ENCODE assay signal across 13 mouse cellular contexts in the genomic region with DNA sequence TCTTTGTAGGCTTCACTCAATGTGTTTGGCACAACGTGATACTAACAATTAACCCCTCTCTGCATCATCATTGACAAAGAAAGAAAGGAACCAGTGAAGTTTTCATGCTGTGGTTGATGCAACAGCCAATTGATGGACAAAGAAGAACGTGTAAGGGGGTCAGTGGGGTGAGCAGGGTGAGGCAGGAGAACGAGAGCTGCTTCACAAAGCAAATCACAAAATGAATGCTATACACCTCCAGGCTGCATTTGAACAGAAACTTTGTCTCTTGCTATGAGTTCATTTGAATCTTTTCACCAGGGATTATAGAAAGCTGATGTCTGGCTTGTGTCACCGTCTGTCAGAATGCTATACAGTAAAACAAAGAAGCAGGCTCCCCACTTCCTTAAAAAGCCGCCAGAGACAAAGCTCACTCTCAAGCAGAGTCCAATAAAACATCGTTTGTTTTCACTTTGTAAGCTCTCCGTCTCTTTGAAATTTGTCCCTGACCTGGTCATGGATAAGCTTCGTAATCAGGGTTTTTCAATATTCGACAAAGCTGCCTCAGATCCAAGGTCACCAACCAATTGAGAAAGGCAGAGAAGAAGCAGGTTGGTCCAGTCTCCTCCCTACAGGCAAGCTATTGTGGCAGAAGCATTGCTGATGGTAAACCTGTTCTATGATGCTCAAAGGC.
DNase-seq lines count a peak whose midpoint lies in the region; ATAC-seq and TF ChIP-seq lines count a peak whose summit lies in the region.
"Had no signal": no experiment of that assay in that cellular context is flagged by ENCODE, and none has a peak within 500 bp of the region (broad histone marks: within the 10 kb centered on the region; RNA-seq: fewer than 3 reads in every experiment).

No protein-coding gene starts in this region.

- H3K9me3 ChIP-seq in forebrain, embryonic 11.5 days (ENCODE audit: control insufficient read depth, low read length), result no peaks in the 10 kb centered on the region
- H3K9me3 ChIP-seq in forebrain, embryonic 16.5 days (ENCODE audit: control insufficient read depth, low read length), result no peaks in the 10 kb centered on the region
- H3K9me3 ChIP-seq in midbrain, embryonic 11.5 days (ENCODE audit: control insufficient read depth, low read length), result no peaks in the 10 kb centered on the region
- H3K9me3 ChIP-seq in midbrain, embryonic 14.5 days (ENCODE audit: control insufficient read depth, low read length), result no peaks in the 10 kb centered on the region
- no peaks in the 10 kb centered on the region for H3K9me3 ChIP-seq in forebrain, postnatal 0 days (ENCODE audit: low read length)
- H3K9me3 ChIP-seq in stomach, embryonic 16.5 days (replicated peaks; ENCODE audit: control insufficient read depth, low read length), result no peaks in the 10 kb centered on the region

- no peaks in the 10 kb centered on the region for H3K27me3 ChIP-seq in forebrain, embryonic 11.5 days (ENCODE audit: control insufficient read depth, insufficient read depth, low read length)
- no peaks in the 10 kb centered on the region for H3K27me3 ChIP-seq in forebrain, embryonic 16.5 days (replicated peaks; ENCODE audit: control insufficient read depth, insufficient read depth, low read length)
- no peaks in the 10 kb centered on the region for H3K27me3 ChIP-seq in midbrain, embryonic 11.5 days (ENCODE audit: control insufficient read depth, insufficient read depth, low read length)
- H3K27me3 ChIP-seq in midbrain, embryonic 14.5 days (ENCODE audit: control insufficient read depth, insufficient read depth, low read length), result no peaks in the 10 kb centered on the region
- H3K27me3 ChIP-seq in forebrain, postnatal 0 days (ENCODE audit: insufficient read depth, low read length), result no peaks in the 10 kb centered on the region
- H3K27me3 ChIP-seq in stomach, embryonic 16.5 days (ENCODE audit: control insufficient read depth, insufficient read depth, low read length), result no peaks in the 10 kb centered on the region

- ATAC-seq in forebrain, embryonic 11.5 days (replicated peaks; ENCODE audit: low FRiP score), result peak; percentile 60
- no peak for ATAC-seq in forebrain, embryonic 16.5 days
- ATAC-seq in midbrain, embryonic 11.5 days (ENCODE audit: low FRiP score), result peak; percentile 44
- no peak for ATAC-seq in midbrain, embryonic 14.5 days (ENCODE audit: low FRiP score, low TSS enrichment)
- peak; percentile 42 for ATAC-seq in forebrain, postnatal 0 days
- peak; percentile 17; the same call in 1 of the 2 replicates for ATAC-seq in stomach, embryonic 16.5 days (ENCODE audit: insufficient read depth, low FRiP score)
- ATAC-seq: CD4-positive, CD25-positive, alpha-beta regulatory T cell, adult 4 months; liver, postnatal 0 days; Patski had no signal

- H3K36me3 ChIP-seq in forebrain, embryonic 11.5 days (ENCODE audit: control insufficient read depth, insufficient read depth, low read length), result no peaks in the 10 kb centered on the region
- H3K36me3 ChIP-seq in forebrain, embryonic 16.5 days (ENCODE audit: control insufficient read depth, insufficient read depth), result no peaks in the 10 kb centered on the region
- no peaks in the 10 kb centered on the region for H3K36me3 ChIP-seq in midbrain, embryonic 11.5 days (ENCODE audit: control insufficient read depth, insufficient read depth, low read length)
- H3K36me3 ChIP-seq in midbrain, embryonic 14.5 days (ENCODE audit: control insufficient read depth, insufficient read depth, low read length), result no peaks in the 10 kb centered on the region
- no peaks in the 10 kb centered on the region for H3K36me3 ChIP-seq in forebrain, postnatal 0 days (ENCODE audit: insufficient read depth)
- no peaks in the 10 kb centered on the region for H3K36me3 ChIP-seq in stomach, embryonic 16.5 days (ENCODE audit: control insufficient read depth, insufficient read depth, low read length)

- DNase-seq in forebrain, embryonic 11.5 days (ENCODE audit: low spot score), result no peak
- peak; percentile 86 for DNase-seq in midbrain, embryonic 11.5 days (ENCODE audit: low spot score, missing footprints)
- DNase-seq in midbrain, embryonic 14.5 days, result no peak
- DNase-seq in forebrain, postnatal 0 days, result no peak
- DNase-seq in kidney, postnatal 25 days, result no peak
- DNase-seq: cerebellum, adult 8-10 months; kidney, adult 18-20 months; liver, postnatal 0 days had no signal

- no peak for TF ChIP-seq CTCF in forebrain, postnatal 0 days (IDR thresholded peaks at IDR 0.05; ENCODE audit: low read depth)

- H3K27ac ChIP-seq in forebrain, embryonic 11.5 days (ENCODE audit: low read depth, low read length), result no peak overlapping the region
- no peak overlapping the region for H3K27ac ChIP-seq in forebrain, embryonic 16.5 days (ENCODE audit: low read length)
- no peak overlapping the region for H3K27ac ChIP-seq in midbrain, embryonic 11.5 days (ENCODE audit: low read depth, low read length)
- H3K27ac ChIP-seq in midbrain, embryonic 14.5 days (replicated peaks; ENCODE audit: low read depth, low read length), result no peak overlapping the region
- H3K27ac ChIP-seq in forebrain, postnatal 0 days (ENCODE audit: low read depth, low read length), result no peak overlapping the region
- H3K27ac ChIP-seq in stomach, embryonic 16.5 days (ENCODE audit: low read length), result no peak overlapping the region; the same call in 1 of the 2 replicates

- no peak overlapping the region for H3K9ac ChIP-seq in forebrain, embryonic 11.5 days (ENCODE audit: low read length)
- H3K9ac ChIP-seq in forebrain, embryonic 16.5 days (replicated peaks; ENCODE audit: low read depth, low read length), result no peak overlapping the region
- H3K9ac ChIP-seq in midbrain, embryonic 11.5 days (ENCODE audit: low read length), result no peak overlapping the region
- H3K9ac ChIP-seq in midbrain, embryonic 14.5 days (replicated peaks; ENCODE audit: low read length), result no peak overlapping the region
- no peak overlapping the region for H3K9ac ChIP-seq in forebrain, postnatal 0 days
- H3K9ac ChIP-seq in stomach, embryonic 16.5 days (ENCODE audit: low read length), result no peak overlapping the region; the same call in none of the 2 replicates
- H3K9ac ChIP-seq: liver, postnatal 0 days had no signal

- no peaks in the 10 kb centered on the region for H3K4me1 ChIP-seq in forebrain, embryonic 11.5 days (replicated peaks; ENCODE audit: control insufficient read depth, insufficient read depth, low read length)
- H3K4me1 ChIP-seq in forebrain, embryonic 16.5 days (replicated peaks; ENCODE audit: control insufficient read depth, insufficient read depth, low read length), result peaks cover 4% of the 10 kb centered on the region; the same call in 1 of the 2 replicates
- 0 out of 2 replicates have a peak, but pooled peaks cover 4% of the 10 kb centered on the region for H3K4me1 ChIP-seq in midbrain, embryonic 11.5 days (ENCODE audit: control insufficient read depth, insufficient read depth, low read length)
- peaks cover 3% of the 10 kb centered on the region; the same call in 1 of the 2 replicates for H3K4me1 ChIP-seq in midbrain, embryonic 14.5 days (ENCODE audit: control insufficient read depth, insufficient read depth, low read length)
- no peaks in the 10 kb centered on the region; the same call in 1 of the 2 replicates for H3K4me1 ChIP-seq in forebrain, postnatal 0 days (ENCODE audit: insufficient read depth)
- H3K4me1 ChIP-seq in stomach, embryonic 16.5 days (ENCODE audit: control insufficient read depth, insufficient read depth, low read length), result peaks cover 5% of the 10 kb centered on the region; the same call in 1 of the 2 replicates

- H3K4me2 ChIP-seq in forebrain, embryonic 11.5 days (ENCODE audit: low read depth, low read length, severe bottlenecking), result no peak overlapping the region
- H3K4me2 ChIP-seq in forebrain, embryonic 16.5 days (ENCODE audit: low read length), result no peak overlapping the region
- H3K4me2 ChIP-seq in midbrain, embryonic 11.5 days, result no peak overlapping the region
- H3K4me2 ChIP-seq in midbrain, embryonic 14.5 days (ENCODE audit: low read length), result no peak overlapping the region
- H3K4me2 ChIP-seq in forebrain, postnatal 0 days (ENCODE audit: low read depth), result no peak overlapping the region
- H3K4me2 ChIP-seq in stomach, embryonic 16.5 days (ENCODE audit: low read depth, low read length), result peak overlapping the region; percentile 31; the same call in 1 of the 2 replicates
- H3K4me2 ChIP-seq: heart, embryonic 11.5 days had no signal

- 16% methylated on average over 9 of the region's 9 CpGs for WGBS in forebrain, embryonic 11.5 days
- WGBS in forebrain, embryonic 16.5 days, result 6% methylated on average over 9 of the region's 9 CpGs
- WGBS in midbrain, embryonic 11.5 days, result 32% methylated on average over 9 of the region's 9 CpGs
- 13% methylated on average over 9 of the region's 9 CpGs for WGBS in midbrain, embryonic 14.5 days
- 8% methylated on average over 9 of the region's 9 CpGs for WGBS in forebrain, postnatal 0 days
- WGBS in stomach, embryonic 16.5 days, result 15% methylated on average over 9 of the region's 9 CpGs

- H3K4me3 ChIP-seq in forebrain, embryonic 11.5 days (ENCODE audit: low read depth, low read length), result no peak overlapping the region
- H3K4me3 ChIP-seq in forebrain, embryonic 16.5 days (replicated peaks; ENCODE audit: low read length), result no peak overlapping the region
- no peak overlapping the region for H3K4me3 ChIP-seq in midbrain, embryonic 11.5 days (ENCODE audit: low read depth, low read length)
- no peak overlapping the region for H3K4me3 ChIP-seq in midbrain, embryonic 14.5 days (replicated peaks; ENCODE audit: low read depth, low read length)
- H3K4me3 ChIP-seq in forebrain, postnatal 0 days (ENCODE audit: low read depth, low read length), result no peak overlapping the region
- H3K4me3 ChIP-seq in stomach, embryonic 16.5 days (replicated peaks; ENCODE audit: low read length), result no peak overlapping the region; the same call in 1 of the 2 replicates

Comparison
In these comparisons a context has a peak if more than half of its experiments do, and no peak if none do; other contexts are left out.
1. ATAC-seq: peak in forebrain, embryonic 11.5 days (single experiment), midbrain, embryonic 11.5 days (single experiment), forebrain, postnatal 0 days (single experiment) and stomach, embryonic 16.5 days (single experiment); none in forebrain, embryonic 16.5 days (single experiment) and midbrain, embryonic 14.5 days (single experiment).